Comparison of ENCODE assay signal across 16 mouse cellular contexts in genomic region chr2:27373349-27373748, GRCm38 (mm10). TPM values are rescaled to one million over a fixed set of nuclear protein-coding genes. Genes with fewer than 3 reads are reported as not detected.
DNase-seq lines count a peak whose midpoint lies in the region; ATAC-seq lines count a peak whose summit lies in the region.
"Had no signal": no experiment of that assay in that cellular context is flagged by ENCODE, and none has a peak within 500 bp of the region (broad histone marks: within the 10 kb centered on the region; RNA-seq: fewer than 3 reads in every experiment).

No protein-coding gene starts in this region.

- H3K27me3 ChIP-seq in heart, embryonic 11.5 days (ENCODE audit: control insufficient read depth, insufficient read depth, low read length), result no peaks in the 10 kb centered on the region
- H3K27me3 ChIP-seq: forebrain, embryonic 15.5 days; hindbrain, embryonic 12.5 days had no signal

- H3K9ac ChIP-seq in heart, embryonic 11.5 days (ENCODE audit: low read depth, low read length), result peak overlapping the region; percentile 22; the same call in 1 of the 2 replicates
- H3K9ac ChIP-seq: forebrain, embryonic 15.5 days; hindbrain, embryonic 12.5 days had no signal

- peak overlapping the region; percentile 37 for H3K4me2 ChIP-seq in heart, embryonic 11.5 days
- H3K4me2 ChIP-seq: forebrain, embryonic 15.5 days; hindbrain, embryonic 12.5 days had no signal

- DNase-seq in heart, adult 11 months, result peak; percentile 96
- DNase-seq in heart, postnatal 25 days (ENCODE audit: low spot score), result no peak
- peak; percentile 41 for DNase-seq in adrenal gland, adult 8-10 months
- DNase-seq in heart, postnatal 4 days, result peak; percentile 59
- DNase-seq in cerebellum, postnatal 25 days, result no peak
- no peak for DNase-seq in right cerebral cortex, adult 18-20 months
- no peak for DNase-seq in cerebellum, adult 11 months
- DNase-seq: cerebellum, adult 2 months; layer of hippocampus, postnatal 36 days; left cerebral cortex, postnatal 4 days; lung, adult 18-20 months; right cerebral cortex, postnatal 25 days had no signal

- no peak for ATAC-seq in heart, embryonic 11.5 days (replicated peaks; ENCODE audit: insufficient number of reproducible peaks, low FRiP score, low TSS enrichment)
- ATAC-seq: forebrain, embryonic 15.5 days; intestine, postnatal 0 days had no signal

- H3K4me3 ChIP-seq in heart, embryonic 11.5 days (ENCODE audit: low read depth, low read length), result no peak overlapping the region
- H3K4me3 ChIP-seq: forebrain, embryonic 15.5 days; hindbrain, embryonic 12.5 days had no signal

- WGBS in heart, embryonic 11.5 days (ENCODE audit: insufficient replicate concordance), result 9% methylated on average over 12 of the region's 12 CpGs

- H3K9me3 ChIP-seq in heart, embryonic 11.5 days (replicated peaks; ENCODE audit: control insufficient read depth, low read length), result no peaks in the 10 kb centered on the region
- H3K9me3 ChIP-seq: forebrain, embryonic 15.5 days; hindbrain, embryonic 12.5 days had no signal

- no peak overlapping the region for H3K27ac ChIP-seq in heart, embryonic 11.5 days (ENCODE audit: low read depth, low read length)
- H3K27ac ChIP-seq: forebrain, embryonic 15.5 days; hindbrain, embryonic 12.5 days had no signal

- intact Hi-C loops in heart, postnatal 25 days (cut with DNase I), result no loop called here

- peaks cover 19% of the 10 kb centered on the region for H3K4me1 ChIP-seq in heart, embryonic 11.5 days (ENCODE audit: control insufficient read depth, insufficient read depth, low read length)

- no peaks in the 10 kb centered on the region for H3K36me3 ChIP-seq in heart, embryonic 11.5 days (ENCODE audit: control insufficient read depth, insufficient read depth, low read length)
- H3K36me3 ChIP-seq: forebrain, embryonic 15.5 days; hindbrain, embryonic 12.5 days had no signal

RNA-seq across cellular contexts. Expression of gene Vav2, which starts 53.5 kb away (rescaled TPM):
- total RNA-seq in heart, postnatal 25 days (2021), result 10 to 100 TPM; 12.7 to 13.6 TPM
- total RNA-seq in adrenal gland, adult 8-10 months (2022), result 10 to 100 TPM; 23.4 to 55.4 (median 39.0) TPM
- 3.4 and 4.7 TPM in 2 replicates for polyA plus RNA-seq in heart, embryonic 11.5 days (2014; fragmentation: Nextera tagmentation; extraction: Ambion mirVana)
- 10 to 100 TPM; 13.3 to 14.8 TPM for total RNA-seq in heart, postnatal 4 days (2021)

Comparison
In these comparisons a context has a peak if more than half of its experiments do, and no peak if none do; other contexts are left out.
1. DNase-seq: peak in heart, adult 11 months (single experiment), adrenal gland, adult 8-10 months (single experiment) and heart, postnatal 4 days (single experiment); none in heart, postnatal 25 days (single experiment), cerebellum, postnatal 25 days (0 of 2), right cerebral cortex, adult 18-20 months (single experiment) and cerebellum, adult 11 months (single experiment).